In genomic region chr5:74874691-74875090, GRCm38 (mm10) we compare ENCODE assay signal across 11 mouse cellular contexts.
DNase-seq lines count a peak whose midpoint lies in the region; ATAC-seq and TF ChIP-seq lines count a peak whose summit lies in the region.
"Had no signal": no experiment of that assay in that cellular context is flagged by ENCODE, and none has a peak within 500 bp of the region (broad histone marks: within the 10 kb centered on the region; RNA-seq: fewer than 3 reads in every experiment).

No protein-coding gene starts in this region.

- no peaks in the 10 kb centered on the region for H3K27me3 ChIP-seq in kidney, embryonic 16.5 days (ENCODE audit: insufficient read depth, low read length)
- 0 out of 2 replicates have a peak, but pooled peaks cover 6% of the 10 kb centered on the region for H3K27me3 ChIP-seq in embryonic facial prominence, embryonic 10.5 days (replicated peaks; ENCODE audit: low read depth, poor library complexity, severe bottlenecking)
- H3K27me3 ChIP-seq in stomach, postnatal 0 days (ENCODE audit: control insufficient read depth, insufficient read depth, low read length) = no peaks in the 10 kb centered on the region; the same call in 1 of the 2 replicates
- H3K27me3 ChIP-seq: embryonic facial prominence, embryonic 13.5 days; limb, embryonic 15.5 days had no signal

- no peak overlapping the region for H3K4me2 ChIP-seq in kidney, embryonic 16.5 days (replicated peaks; ENCODE audit: low read depth, low read length)
- H3K4me2 ChIP-seq in stomach, postnatal 0 days (replicated peaks; ENCODE audit: low read depth) = no peak overlapping the region
- H3K4me2 ChIP-seq: embryonic facial prominence, embryonic 13.5 days; limb, embryonic 15.5 days had no signal

- ATAC-seq in kidney, embryonic 16.5 days (ENCODE audit: low FRiP score, low TSS enrichment) = no peak
- peak; percentile 42; the same call in 1 of the 2 replicates for ATAC-seq in stomach, postnatal 0 days (ENCODE audit: low FRiP score, low TSS enrichment)

- no peak for TF ChIP-seq CTCF in stomach, postnatal 0 days (IDR thresholded peaks at IDR 0.05; ENCODE audit: low read depth)

- no peak overlapping the region for H3K4me3 ChIP-seq in kidney, embryonic 16.5 days (ENCODE audit: low read length)
- H3K4me3 ChIP-seq in embryonic facial prominence, embryonic 10.5 days = no peak overlapping the region
- no peak overlapping the region for H3K4me3 ChIP-seq in stomach, postnatal 0 days (ENCODE audit: low read depth, low read length)
- H3K4me3 ChIP-seq: embryonic facial prominence, embryonic 13.5 days; limb, embryonic 15.5 days had no signal

- WGBS in kidney, embryonic 16.5 days = 24% methylated on average over 6 of the region's 6 CpGs
- 26% methylated on average over 6 of the region's 6 CpGs for WGBS in embryonic facial prominence, embryonic 10.5 days
- 34% methylated on average over 6 of the region's 6 CpGs for WGBS in stomach, postnatal 0 days

- peak; percentile 54 for DNase-seq in kidney, adult 11 months
- peak; percentile 27 for DNase-seq in embryonic facial prominence, embryonic 10.5 days (ENCODE audit: low spot score)
- peak; percentile 58 to 77 for DNase-seq in kidney, postnatal 25 days
- DNase-seq in stomach, postnatal 0 days (ENCODE audit: low spot score) = no peak
- DNase-seq in cerebellum, adult 8-10 months = no peak
- DNase-seq in B cell, adult 2 months = no peak
- DNase-seq: gastrocnemius, postnatal 10 days; thymus, postnatal 25 days had no signal

- no peaks in the 10 kb centered on the region for H3K9me3 ChIP-seq in kidney, embryonic 16.5 days (ENCODE audit: low read length)
- no peaks in the 10 kb centered on the region for H3K9me3 ChIP-seq in embryonic facial prominence, embryonic 10.5 days
- no peaks in the 10 kb centered on the region for H3K9me3 ChIP-seq in stomach, postnatal 0 days (ENCODE audit: control insufficient read depth, low read length)
- H3K9me3 ChIP-seq: embryonic facial prominence, embryonic 13.5 days; limb, embryonic 15.5 days had no signal

- no peak overlapping the region for H3K9ac ChIP-seq in kidney, embryonic 16.5 days (replicated peaks; ENCODE audit: low read length)
- no peak overlapping the region for H3K9ac ChIP-seq in stomach, postnatal 0 days (ENCODE audit: low read length)
- H3K9ac ChIP-seq: embryonic facial prominence, embryonic 13.5 days; limb, embryonic 15.5 days had no signal

- H3K36me3 ChIP-seq in kidney, embryonic 16.5 days (ENCODE audit: insufficient read depth, low read length) = no peaks in the 10 kb centered on the region
- H3K36me3 ChIP-seq in embryonic facial prominence, embryonic 10.5 days (replicated peaks) = no peaks in the 10 kb centered on the region
- no peaks in the 10 kb centered on the region for H3K36me3 ChIP-seq in stomach, postnatal 0 days (ENCODE audit: control insufficient read depth, insufficient read depth, low read length)
- H3K36me3 ChIP-seq: embryonic facial prominence, embryonic 13.5 days; limb, embryonic 15.5 days had no signal

- no peak overlapping the region for H3K27ac ChIP-seq in kidney, embryonic 16.5 days (ENCODE audit: low read length)
- peak overlapping the region; percentile 58 for H3K27ac ChIP-seq in embryonic facial prominence, embryonic 10.5 days (replicated peaks)
- no peak overlapping the region for H3K27ac ChIP-seq in stomach, postnatal 0 days (replicated peaks)
- H3K27ac ChIP-seq: embryonic facial prominence, embryonic 13.5 days; limb, embryonic 15.5 days had no signal

- no peak for TF ChIP-seq EP300 in stomach, postnatal 0 days (optimal IDR thresholded peaks at IDR 0.05)

- peaks cover 10% of the 10 kb centered on the region for H3K4me1 ChIP-seq in kidney, embryonic 16.5 days (ENCODE audit: insufficient read depth, low read length)
- H3K4me1 ChIP-seq in embryonic facial prominence, embryonic 10.5 days = peaks cover 39% of the 10 kb centered on the region
- no peaks in the 10 kb centered on the region for H3K4me1 ChIP-seq in stomach, postnatal 0 days (replicated peaks; ENCODE audit: control insufficient read depth, insufficient read depth)

Comparison
In these comparisons a context has a peak if more than half of its experiments do, and no peak if none do; other contexts are left out.
1. DNase-seq: peak in kidney, adult 11 months (single experiment), embryonic facial prominence, embryonic 10.5 days (single experiment) and kidney, postnatal 25 days (2 of 2); none in stomach, postnatal 0 days (single experiment), cerebellum, adult 8-10 months (single experiment) and B cell, adult 2 months (0 of 2).